Mouse (Mus musculus): ENCODE results near the gene Hyal5. TPM values are rescaled to one million over a fixed set of nuclear protein-coding genes. Genes with fewer than 3 reads are reported as not detected.

The Hyal5 gene
- polyA plus RNA-seq, 1 experiment from 2014 or later, result 1.1 TPM

DNA sequence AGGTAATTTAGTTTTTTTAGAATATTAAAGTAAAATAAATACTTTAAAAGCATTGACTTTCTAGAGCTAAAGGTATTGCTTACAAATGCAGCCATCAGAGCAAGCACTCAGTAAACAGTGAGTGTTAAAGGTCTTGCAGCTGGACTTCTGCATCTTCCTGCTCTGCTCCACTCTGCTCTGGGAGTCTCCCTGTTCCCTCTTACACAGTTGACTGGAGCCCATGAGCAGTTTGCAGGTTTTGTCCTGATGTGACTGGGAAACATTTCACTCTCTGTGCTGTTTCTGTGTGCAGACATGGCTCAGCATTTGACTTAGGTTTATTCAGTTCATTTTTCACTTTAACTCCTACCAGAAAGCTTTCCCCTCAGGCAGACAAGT is 52.9 kb downstream of the Hyal5 start:
- Histone ChIP-seq H3K27me3 (ENCODE audit: control insufficient read depth, insufficient read depth, low read length) (no peaks in the 10 kb centered on the region), H3K4me2 (ENCODE audit: low read depth, low read length) (no peak overlapping the region), H3K9ac (ENCODE audit: low read length) (no peak overlapping the region), H3K27ac (ENCODE audit: low read length) (no peak overlapping the region), H3K9me3 (replicated peaks; ENCODE audit: control insufficient read depth, low read length) (no peaks in the 10 kb centered on the region), H3K36me3 (ENCODE audit: control insufficient read depth, insufficient read depth, low read length) (no peaks in the 10 kb centered on the region), H3K4me3 (replicated peaks; ENCODE audit: low read length) (no peak overlapping the region), H3K4me1 (ENCODE audit: control insufficient read depth, insufficient read depth, low read length) (no peaks in the 10 kb centered on the region)
- ATAC-seq (ENCODE audit: insufficient read depth, low FRiP score), result no peak

DNA sequence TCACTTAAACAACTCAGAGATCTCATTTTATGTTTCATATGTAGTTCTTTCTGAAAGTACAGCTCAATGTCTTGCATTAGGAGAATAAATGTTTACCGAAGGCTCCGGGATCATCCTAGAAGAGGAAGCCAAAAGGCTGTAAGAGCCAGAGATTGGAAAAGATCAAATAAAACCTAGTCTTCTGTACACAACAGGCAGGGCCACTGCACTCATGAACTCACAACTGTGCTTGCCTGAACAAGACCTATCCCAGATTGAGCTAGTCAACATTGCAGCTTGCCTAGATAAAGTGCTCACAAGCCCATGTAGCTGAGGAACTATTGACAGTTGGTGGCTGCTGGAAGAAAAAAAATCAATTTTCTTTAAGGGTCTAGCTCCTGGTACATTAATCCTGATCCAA is 55.8 kb downstream of the Hyal5 start:
- no peaks in the 10 kb centered on the region for H3K4me1 ChIP-seq (ENCODE audit: control insufficient read depth, insufficient read depth, low read length)
- H3K27me3 ChIP-seq (ENCODE audit: control insufficient read depth, insufficient read depth, low read length), result no peaks in the 10 kb centered on the region
- 76% methylated on average over 2 of the region's 2 CpGs for WGBS
- no peak overlapping the region for H3K4me3 ChIP-seq (replicated peaks; ENCODE audit: low read length)
- H3K9me3 ChIP-seq (replicated peaks; ENCODE audit: control insufficient read depth, low read length), result no peaks in the 10 kb centered on the region
- no peak overlapping the region for H3K9ac ChIP-seq (ENCODE audit: low read length)
- no peak overlapping the region for H3K4me2 ChIP-seq (ENCODE audit: low read depth, low read length)
- no peaks in the 10 kb centered on the region for H3K36me3 ChIP-seq (ENCODE audit: control insufficient read depth, insufficient read depth, low read length)
- no peak overlapping the region for H3K27ac ChIP-seq (ENCODE audit: low read length)
- no peak for ATAC-seq (ENCODE audit: insufficient read depth, low FRiP score)

DNA sequence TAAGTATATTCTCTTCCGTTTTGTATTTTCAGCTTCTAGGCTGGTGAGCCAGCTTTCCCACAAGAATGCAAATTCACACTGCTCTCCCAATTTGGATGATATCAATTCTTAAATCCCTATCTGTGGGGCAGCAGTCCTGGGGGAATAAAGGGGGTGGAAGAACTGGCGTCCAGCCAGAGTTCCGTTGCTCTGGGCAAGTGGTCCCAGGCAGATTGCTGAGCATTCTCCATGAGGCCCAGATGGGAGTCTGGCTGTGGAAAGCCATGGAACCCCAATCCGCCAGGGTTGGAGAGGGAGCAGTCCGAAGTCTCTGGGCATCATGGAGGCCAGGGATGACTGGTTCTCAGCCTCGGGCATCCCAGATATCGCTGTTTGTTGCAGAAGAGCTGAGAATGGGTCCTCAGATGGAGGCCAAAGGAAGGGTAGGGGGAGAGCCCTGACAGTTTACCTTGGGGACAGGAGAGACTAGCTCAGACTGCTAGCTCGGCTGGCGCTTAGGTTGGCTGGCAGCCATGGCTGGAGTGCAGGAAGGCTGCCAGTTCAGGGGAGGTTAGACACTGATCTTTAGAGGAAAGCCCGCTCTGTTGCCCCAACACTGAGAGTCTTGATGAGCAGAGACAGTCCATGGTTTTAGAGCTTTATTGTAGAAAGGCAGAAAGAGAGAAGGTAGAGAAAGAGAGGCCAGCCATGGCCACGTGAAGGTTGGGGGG is 67.4 kb downstream of the Hyal5 start:
- H3K4me3 ChIP-seq (replicated peaks; ENCODE audit: low read length), result no peak overlapping the region
- H3K9ac ChIP-seq (ENCODE audit: low read length), result no peak overlapping the region
- no peak overlapping the region for H3K4me2 ChIP-seq (ENCODE audit: low read depth, low read length)
- ATAC-seq (ENCODE audit: insufficient read depth, low FRiP score), result no peak
- 89% methylated on average over 11 of the region's 11 CpGs for whole genome bisulfite sequencing
- 0 out of 2 replicates have a peak, but pooled peaks cover 2% of the 10 kb centered on the region for H3K9me3 ChIP-seq (replicated peaks; ENCODE audit: control insufficient read depth, low read length)
- no peaks in the 10 kb centered on the region for H3K4me1 ChIP-seq (ENCODE audit: control insufficient read depth, insufficient read depth, low read length)
- H3K36me3 ChIP-seq (ENCODE audit: control insufficient read depth, insufficient read depth, low read length), result no peaks in the 10 kb centered on the region
- H3K27me3 ChIP-seq (ENCODE audit: control insufficient read depth, insufficient read depth, low read length), result no peaks in the 10 kb centered on the region
- H3K27ac ChIP-seq (ENCODE audit: low read length), result no peak overlapping the region

Other genes starting within 250 kb of the Hyal5 start
- 54.3 and 55.5 TPM in 2 replicates for gene Wasl, start 193.0 kb upstream of the Hyal5 start, polyA plus RNA-seq (2015; fragmentation: Nextera tagmentation; extraction: Ambion mirVana)
- not detected in 2 replicates for gene Hyal6, start 124.8 kb upstream of the Hyal5 start, polyA plus RNA-seq (2015; fragmentation: Nextera tagmentation; extraction: Ambion mirVana)
- not detected in 2 replicates for gene Hyal4, start 109.7 kb upstream of the Hyal5 start, polyA plus RNA-seq (2015; fragmentation: Nextera tagmentation; extraction: Ambion mirVana)
- not detected in 2 replicates for gene Spam1, start 66.8 kb upstream of the Hyal5 start, polyA plus RNA-seq (2015; fragmentation: Nextera tagmentation; extraction: Ambion mirVana)
- gene Tmem229a, start 98.3 kb downstream of the Hyal5 start, polyA plus RNA-seq (2015; fragmentation: Nextera tagmentation; extraction: Ambion mirVana), result 1.2 and 1.4 TPM in 2 replicates

Data from stomach, embryonic 16.5 days (tissue).